Mouse (Mus musculus) embryonic facial prominence, embryonic 11.5 days (tissue): ENCODE measurements around the gene Slc23a4. TPM values are rescaled to one million over a fixed set of nuclear protein-coding genes. Genes with fewer than 3 reads are reported as not detected.

ENCODE experiments used
- ATAC-seq: fragments of 200-750 bp; cut with Nextera tagmentation; replicated peaks from 2 replicates; pipeline ENCODE4 v1.8.0; 2017; ENCODE audit warnings: low read depth; ENCODE audit not compliant: insufficient number of reproducible peaks, low FRiP score, low TSS enrichment
- DNase-seq: peaks from one replicate; pipeline ENCODE4 v3.0.0-alpha.2; 2015; ENCODE audit warnings: low spot score
- H3K27ac ChIP-seq: fragments of 300-500 bp; sonication (generic); replicated peaks from 2 replicates; pipeline ENCODE4 v1.5.1; 2014; ENCODE audit warnings: mild to moderate bottlenecking, low read depth, low read length, control low read depth
- H3K27me3 ChIP-seq: fragments of 300-500 bp; sonication (generic); 2 replicates; pipeline ENCODE4 v1.6.1; 2014; ENCODE audit warnings: mild to moderate bottlenecking, low read length, moderate library complexity, mixed read lengths; ENCODE audit not compliant: control insufficient read depth, insufficient read depth
- H3K36me3 ChIP-seq: fragments of 300-500 bp; sonication (generic); replicated peaks from 2 replicates; pipeline ENCODE4 v1.6.1; 2014; ENCODE audit warnings: low read depth, mild to moderate bottlenecking, low read length, moderate library complexity, mixed read lengths; ENCODE audit not compliant: control insufficient read depth, insufficient read depth
- H3K4me1 ChIP-seq: fragments of 300-500 bp; sonication (generic); 2 replicates; pipeline ENCODE4 v1.6.1; 2014; ENCODE audit warnings: low read length, mixed read lengths; ENCODE audit not compliant: control insufficient read depth, insufficient read depth
- H3K4me2 ChIP-seq: fragments of 300-500 bp; sonication (generic); 2 replicates; pipeline ENCODE4 v1.6.1; 2014; ENCODE audit warnings: low read depth, mild to moderate bottlenecking, control low read depth, low read length, moderate library complexity
- H3K4me3 ChIP-seq: fragments of 300-500 bp; sonication (generic); 2 replicates; pipeline ENCODE4 v1.5.1; 2014; ENCODE audit warnings: low read depth, low read length, control low read depth
- H3K9ac ChIP-seq: fragments of 300-500 bp; sonication (generic); replicated peaks from 2 replicates; pipeline ENCODE4 v1.6.1; 2014; ENCODE audit warnings: mild to moderate bottlenecking, control low read depth, low read length
- H3K9me3 ChIP-seq: fragments of 300-500 bp; sonication (generic); replicated peaks from 2 replicates; pipeline ENCODE4 v1.6.1; 2016; ENCODE audit warnings: mild to moderate bottlenecking, low read length, inconsistent platforms, mixed read lengths; ENCODE audit not compliant: control insufficient read depth
- WGBS: fragments of 180-500 bp; shearing (Covaris S2); extraction: QIAGEN DNeasy Blood & Tissue Kit; methylation state at CpG from one replicate; pipeline ENCODE4 v1.1.7; 2014; 5-methylcytosine and 5-hydroxymethylcytosine counted together
- polyA plus RNA-seq: library from polyadenylated mRNA; unstranded; fragments of >200 nt; fragmentation: Nextera tagmentation; extraction: Ambion mirVana; gene quantifications from 2 replicates; pipeline ENCODE4 v1.2.1, GENCODE M21; 2014

Gene Slc23a4
- polyA plus RNA-seq, 1 experiment from 2014 or later = not detected

DNA sequence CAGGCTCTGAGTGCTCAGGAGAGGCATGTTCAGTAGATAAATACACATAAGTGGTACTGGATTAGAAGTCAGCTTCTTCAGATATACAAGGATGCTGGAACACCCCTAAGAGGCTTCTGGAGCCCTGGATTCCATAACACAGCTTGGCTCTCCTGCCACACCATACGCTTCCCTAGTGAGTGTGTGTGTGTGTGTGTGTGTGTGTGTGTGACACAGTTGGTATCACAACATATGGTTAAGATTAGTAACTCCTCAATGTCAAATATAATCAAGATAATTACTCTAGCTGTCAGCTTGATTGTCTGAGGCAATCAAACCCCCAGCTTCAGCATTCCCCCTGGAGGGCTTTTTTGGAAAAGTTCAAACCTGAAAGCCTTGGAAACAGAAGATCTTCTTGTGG, 23.7 kb upstream of the Slc23a4 start:
- no peaks in the 10 kb centered on the region for H3K4me1 ChIP-seq
- H3K9ac ChIP-seq = no peak overlapping the region
- H3K27ac ChIP-seq = no peak overlapping the region
- ATAC-seq = no peak
- no peaks in the 10 kb centered on the region for H3K36me3 ChIP-seq
- H3K27me3 ChIP-seq = no peaks in the 10 kb centered on the region
- H3K4me3 ChIP-seq = no peak overlapping the region
- DNase-seq = peak; percentile 65
- H3K9me3 ChIP-seq = no peaks in the 10 kb centered on the region
- 31% methylated on average over 1 of the region's 1 CpGs for WGBS
- H3K4me2 ChIP-seq = no peak overlapping the region

- no peaks in the 10 kb centered on the region for H3K4me1 ChIP-seq
- H3K36me3 ChIP-seq = no peaks in the 10 kb centered on the region
- DNase-seq (no peak), ATAC-seq (no peak)
- H3K9ac ChIP-seq = no peak overlapping the region
- no peaks in the 10 kb centered on the region for H3K9me3 ChIP-seq
- H3K4me3 ChIP-seq = no peak overlapping the region
- H3K27me3 ChIP-seq = no peaks in the 10 kb centered on the region
- no peak overlapping the region for H3K4me2 ChIP-seq
- H3K27ac ChIP-seq = no peak overlapping the region
- 94% methylated on average over 5 of the region's 5 CpGs for WGBS
Observed at GRCm38 (mm10) chr6:35010705-35011104, 22.5 kb upstream of the Slc23a4 start.

GRCm38 (mm10) chr6:35002261-35002669, 14.1 kb upstream of the Slc23a4 start:
- Histone ChIP-seq H3K27me3 (no peaks in the 10 kb centered on the region), H3K4me3 (no peak overlapping the region), H3K27ac (no peak overlapping the region), H3K9ac (no peak overlapping the region), H3K4me2 (no peak overlapping the region), H3K9me3 (no peaks in the 10 kb centered on the region), H3K36me3 (no peaks in the 10 kb centered on the region), H3K4me1 (no peaks in the 10 kb centered on the region)
- WGBS = 89% methylated on average over 18 of the region's 18 CpGs
- ATAC-seq (no peak), DNase-seq (no peak)

DNA sequence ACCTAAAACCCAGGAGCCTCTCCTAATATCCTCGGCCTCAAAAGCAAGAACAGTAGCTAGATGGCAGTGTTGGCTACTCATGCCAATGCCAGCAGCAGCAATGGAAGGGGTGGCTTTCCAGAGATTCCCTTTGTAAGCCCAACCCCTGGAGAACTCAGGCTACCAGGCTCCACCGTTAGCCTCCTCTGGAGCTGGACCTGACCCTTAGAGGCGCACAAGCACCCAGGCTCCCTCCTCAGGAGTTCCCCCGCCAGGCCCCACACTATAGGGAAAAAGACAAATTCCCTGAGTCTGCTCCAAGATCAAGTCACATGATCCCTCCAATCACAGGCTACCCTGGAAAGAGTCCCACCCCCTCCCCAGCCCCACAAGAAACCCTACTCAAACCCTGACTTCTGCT, 10.9 kb upstream of the Slc23a4 start:
- 12% methylated on average over 4 of the region's 4 CpGs for WGBS

GRCm38 (mm10) chr6:34996496-34996895, 8.3 kb upstream of the Slc23a4 start:
- no peak overlapping the region for H3K9ac ChIP-seq
- no peak overlapping the region for H3K4me3 ChIP-seq
- H3K4me1 ChIP-seq = no peaks in the 10 kb centered on the region
- H3K27ac ChIP-seq = no peak overlapping the region
- no peak overlapping the region for H3K4me2 ChIP-seq
- ATAC-seq (no peak), DNase-seq (no peak)
- no peaks in the 10 kb centered on the region for H3K9me3 ChIP-seq
- no peaks in the 10 kb centered on the region for H3K36me3 ChIP-seq
- WGBS = 79% methylated on average over 4 of the region's 4 CpGs
- H3K27me3 ChIP-seq = no peaks in the 10 kb centered on the region

More for the DNA sequence above, 10.9 kb upstream of the Slc23a4 start:
- Histone ChIP-seq H3K4me3 (no peak overlapping the region), H3K4me1 (no peaks in the 10 kb centered on the region), H3K27me3 (no peaks in the 10 kb centered on the region), H3K9me3 (no peaks in the 10 kb centered on the region), H3K36me3 (no peaks in the 10 kb centered on the region), H3K9ac (no peak overlapping the region), H3K27ac (no peak overlapping the region), H3K4me2 (no peak overlapping the region)
- ATAC-seq (no peak; the same call in 1 of the 2 replicates), DNase-seq (peak; percentile 55)

GRCm38 (mm10) chr6:34995265-34995681, 7.1 kb upstream of the Slc23a4 start:
- H3K27ac ChIP-seq = no peak overlapping the region
- peak overlapping the region; percentile 49 for H3K9ac ChIP-seq
- ATAC-seq = peak; percentile 66; the same call in 1 of the 2 replicates
- H3K27me3 ChIP-seq = no peaks in the 10 kb centered on the region
- H3K9me3 ChIP-seq = no peaks in the 10 kb centered on the region
- peak overlapping the region; percentile 35 for H3K4me2 ChIP-seq
- peak; percentile 95 for DNase-seq
- H3K4me1 ChIP-seq = no peaks in the 10 kb centered on the region
- no peaks in the 10 kb centered on the region for H3K36me3 ChIP-seq
- H3K4me3 ChIP-seq = peak overlapping the region; percentile 23; the same call in 1 of the 2 replicates
- WGBS = 8% methylated on average over 13 of the region's 13 CpGs

- Histone ChIP-seq H3K4me3 (peak overlapping the region; percentile 23; the same call in 1 of the 2 replicates), H3K36me3 (no peaks in the 10 kb centered on the region), H3K27ac (no peak overlapping the region), H3K27me3 (no peaks in the 10 kb centered on the region), H3K9me3 (no peaks in the 10 kb centered on the region), H3K4me2 (peak overlapping the region; percentile 35; the same call in 1 of the 2 replicates), H3K4me1 (no peaks in the 10 kb centered on the region), H3K9ac (peak overlapping the region; percentile 49)
- 72% methylated on average over 5 of the region's 5 CpGs for WGBS
- DNase-seq = no peak
- ATAC-seq = no peak
Observed at GRCm38 (mm10) chr6:34994692-34995091, 6.5 kb upstream of the Slc23a4 start.

DNA sequence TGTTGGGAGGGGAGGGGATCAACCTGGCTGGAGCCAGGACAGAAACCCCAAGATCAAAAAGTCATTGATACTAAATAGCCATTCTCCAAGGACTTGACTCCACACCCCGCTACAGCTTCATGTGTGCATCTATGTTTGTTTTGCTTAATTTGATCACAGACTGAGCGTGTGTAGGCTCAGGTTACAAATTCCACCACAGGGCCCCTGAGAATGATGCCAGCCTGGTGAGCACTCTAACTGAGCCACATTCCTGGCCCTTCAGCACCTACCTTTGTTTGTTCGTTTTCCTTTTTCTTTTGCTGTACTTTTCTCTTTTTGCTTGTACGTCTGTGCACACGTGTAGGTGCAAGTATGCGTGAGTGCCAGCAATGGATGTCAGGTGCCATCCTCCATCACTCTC, 1.1 kb upstream of the Slc23a4 start:
- WGBS = 49% methylated on average over 6 of the region's 6 CpGs
- Histone ChIP-seq H3K36me3 (no peaks in the 10 kb centered on the region), H3K27ac (no peak overlapping the region), H3K4me1 (0 out of 2 replicates have a peak, but pooled peaks cover 3% of the 10 kb centered on the region), H3K4me2 (no peak overlapping the region), H3K9me3 (no peaks in the 10 kb centered on the region), H3K27me3 (no peaks in the 10 kb centered on the region), H3K9ac (no peak overlapping the region), H3K4me3 (no peak overlapping the region)
- no peak for ATAC-seq
- DNase-seq = peak; percentile 43
